Mouse (Mus musculus) heart, embryonic 13.5 days (tissue): ENCODE results near the gene Plb1. TPM values are rescaled to one million over a fixed set of nuclear protein-coding genes. Genes with fewer than 3 reads are reported as not detected.

Experiments
- ATAC-seq: fragments of 200-750 bp; cut with Nextera tagmentation; 2 replicates; pipeline ENCODE4 v1.8.0; 2017; ENCODE audit warnings: moderate TSS enrichment; ENCODE audit not compliant: insufficient number of reproducible peaks, low FRiP score, low TSS enrichment; ENCODE audit errors: extremely low read depth
- H3K27ac ChIP-seq: fragments of 300-500 bp; sonication (generic); replicated peaks from 2 replicates; pipeline ENCODE4 v1.5.1; 2015; ENCODE audit warnings: moderate library complexity, mild to moderate bottlenecking, inconsistent platforms
- H3K27me3 ChIP-seq: fragments of 300-500 bp; sonication (generic); replicated peaks from 2 replicates; pipeline ENCODE4 v1.6.1; 2015; ENCODE audit warnings: mild to moderate bottlenecking, inconsistent platforms
- H3K36me3 ChIP-seq: fragments of 300-500 bp; sonication (generic); 2 replicates; pipeline ENCODE4 v1.6.1; 2015; ENCODE audit warnings: mild to moderate bottlenecking, inconsistent platforms
- H3K4me1 ChIP-seq: fragments of 300-500 bp; sonication (generic); 2 replicates; pipeline ENCODE4 v1.6.1; 2015; ENCODE audit warnings: inconsistent platforms
- H3K4me2 ChIP-seq: fragments of 300-500 bp; sonication (generic); 2 replicates; pipeline ENCODE4 v1.6.1; 2015; ENCODE audit warnings: inconsistent platforms, mild to moderate bottlenecking, moderate library complexity
- H3K4me3 ChIP-seq: fragments of 300-500 bp; sonication (generic); 2 replicates; pipeline ENCODE4 v1.5.1; 2015; ENCODE audit warnings: moderate library complexity, mild to moderate bottlenecking, inconsistent platforms
- H3K9ac ChIP-seq: fragments of 300-500 bp; sonication (generic); 2 replicates; pipeline ENCODE4 v1.6.1; 2015; ENCODE audit warnings: inconsistent platforms, mild to moderate bottlenecking, moderate library complexity
- H3K9me3 ChIP-seq: fragments of 300-500 bp; sonication (generic); 2 replicates; pipeline ENCODE4 v1.6.1; 2016; ENCODE audit warnings: inconsistent platforms
- WGBS: fragments of 180-500 bp; shearing (Covaris S2); methylation state at CpG from one replicate; pipeline ENCODE4 v1.1.7; 2015; ENCODE audit warnings: mixed read lengths; 5-methylcytosine and 5-hydroxymethylcytosine counted together
- polyA plus RNA-seq: library from polyadenylated mRNA; unstranded; fragments of >200 nt; fragmentation: Nextera tagmentation; extraction: Ambion mirVana; gene quantifications from 2 replicates; pipeline ENCODE4 v1.2.1, GENCODE M21; 2015

Gene Plb1
- polyA plus RNA-seq, 1 experiment from 2014 or later, result 1.8 TPM

GRCm38 (mm10) chr5:32260751-32261150 is 28.2 kb downstream of the Plb1 start:
- no peak overlapping the region for H3K4me2 ChIP-seq
- H3K27ac ChIP-seq, result no peak overlapping the region
- H3K9me3 ChIP-seq, result no peaks in the 10 kb centered on the region
- H3K27me3 ChIP-seq, result no peaks in the 10 kb centered on the region
- ATAC-seq, result no peak
- H3K4me3 ChIP-seq, result no peak overlapping the region
- H3K36me3 ChIP-seq, result no peaks in the 10 kb centered on the region
- 67% methylated on average over 5 of the region's 5 CpGs for WGBS
- H3K4me1 ChIP-seq, result no peaks in the 10 kb centered on the region
- H3K9ac ChIP-seq, result no peak overlapping the region

GRCm38 (mm10) chr5:32261251-32261650 is 28.7 kb downstream of the Plb1 start:
- 79% methylated on average over 3 of the region's 3 CpGs for WGBS
- no peak overlapping the region for H3K4me2 ChIP-seq
- no peak overlapping the region for H3K4me3 ChIP-seq
- H3K36me3 ChIP-seq, result no peaks in the 10 kb centered on the region
- no peak overlapping the region for H3K9ac ChIP-seq
- no peak for ATAC-seq
- no peaks in the 10 kb centered on the region for H3K9me3 ChIP-seq
- no peaks in the 10 kb centered on the region for H3K27me3 ChIP-seq
- no peaks in the 10 kb centered on the region for H3K4me1 ChIP-seq
- no peak overlapping the region for H3K27ac ChIP-seq

GRCm38 (mm10) chr5:32262534-32262933 is 30.0 kb downstream of the Plb1 start:
- peaks cover under 1% of the 10 kb centered on the region; the same call in 1 of the 2 replicates for H3K9me3 ChIP-seq
- no peaks in the 10 kb centered on the region for H3K36me3 ChIP-seq
- WGBS, result 71% methylated on average over 4 of the region's 4 CpGs
- no peak overlapping the region for H3K4me3 ChIP-seq
- ATAC-seq, result no peak
- no peaks in the 10 kb centered on the region for H3K27me3 ChIP-seq
- no peak overlapping the region for H3K9ac ChIP-seq
- H3K4me2 ChIP-seq, result no peak overlapping the region
- no peaks in the 10 kb centered on the region for H3K4me1 ChIP-seq
- no peak overlapping the region for H3K27ac ChIP-seq

- no peak for ATAC-seq
- H3K27me3 ChIP-seq, result no peaks in the 10 kb centered on the region
- H3K27ac ChIP-seq, result peak overlapping the region; percentile 76
- peak overlapping the region; percentile 47; the same call in 1 of the 2 replicates for H3K9ac ChIP-seq
- no peak overlapping the region for H3K4me3 ChIP-seq
- H3K4me2 ChIP-seq, result peak overlapping the region; percentile 40
- no peaks in the 10 kb centered on the region for H3K36me3 ChIP-seq
- peaks cover 4% of the 10 kb centered on the region; the same call in 1 of the 2 replicates for H3K9me3 ChIP-seq
- 19% methylated on average over 7 of the region's 7 CpGs for WGBS
- H3K4me1 ChIP-seq, result peaks cover 28% of the 10 kb centered on the region
These were observed 40.0 kb downstream of the Plb1 start for GRCm38 (mm10) chr5:32272502-32272901.

- Histone ChIP-seq H3K9me3 (no peaks in the 10 kb centered on the region), H3K9ac (no peak overlapping the region), H3K36me3 (no peaks in the 10 kb centered on the region), H3K27ac (no peak overlapping the region), H3K4me3 (no peak overlapping the region), H3K4me1 (peaks cover 11% of the 10 kb centered on the region), H3K27me3 (no peaks in the 10 kb centered on the region), H3K4me2 (no peak overlapping the region)
- ATAC-seq, result no peak
- WGBS, result 51% methylated on average over 5 of the region's 5 CpGs
These were observed 45.6 kb downstream of the Plb1 start for GRCm38 (mm10) chr5:32278000-32278694.

- Histone ChIP-seq H3K4me3 (no peak overlapping the region), H3K9ac (no peak overlapping the region), H3K27me3 (no peaks in the 10 kb centered on the region; the same call in 1 of the 2 replicates), H3K27ac (no peak overlapping the region), H3K4me2 (no peak overlapping the region), H3K4me1 (peaks cover 7% of the 10 kb centered on the region), H3K9me3 (no peaks in the 10 kb centered on the region), H3K36me3 (no peaks in the 10 kb centered on the region)
- 44% methylated on average over 3 of the region's 3 CpGs for WGBS
- ATAC-seq, result no peak
These were observed 47.6 kb downstream of the Plb1 start for GRCm38 (mm10) chr5:32280066-32280465.

GRCm38 (mm10) chr5:32282345-32282744 is 49.8 kb downstream of the Plb1 start:
- Histone ChIP-seq H3K27ac (no peak overlapping the region), H3K9me3 (no peaks in the 10 kb centered on the region), H3K36me3 (no peaks in the 10 kb centered on the region), H3K27me3 (no peaks in the 10 kb centered on the region; the same call in 1 of the 2 replicates), H3K4me2 (no peak overlapping the region), H3K4me1 (peaks cover 7% of the 10 kb centered on the region), H3K9ac (no peak overlapping the region), H3K4me3 (no peak overlapping the region)
- 60% methylated on average over 4 of the region's 4 CpGs for WGBS
- no peak for ATAC-seq

GRCm38 (mm10) chr5:32283457-32283856 is 50.9 kb downstream of the Plb1 start:
- WGBS, result 59% methylated on average over 2 of the region's 2 CpGs
- H3K9ac ChIP-seq, result no peak overlapping the region
- H3K36me3 ChIP-seq, result no peaks in the 10 kb centered on the region
- H3K4me3 ChIP-seq, result no peak overlapping the region
- no peak overlapping the region for H3K4me2 ChIP-seq
- no peak overlapping the region for H3K27ac ChIP-seq
- peaks cover 7% of the 10 kb centered on the region for H3K4me1 ChIP-seq
- ATAC-seq, result no peak
- no peaks in the 10 kb centered on the region for H3K9me3 ChIP-seq
- H3K27me3 ChIP-seq, result no peaks in the 10 kb centered on the region; the same call in 1 of the 2 replicates

- H3K4me2 ChIP-seq, result no peak overlapping the region
- no peaks in the 10 kb centered on the region; the same call in 1 of the 2 replicates for H3K27me3 ChIP-seq
- H3K9ac ChIP-seq, result no peak overlapping the region
- no peaks in the 10 kb centered on the region for H3K9me3 ChIP-seq
- H3K27ac ChIP-seq, result no peak overlapping the region
- H3K36me3 ChIP-seq, result no peaks in the 10 kb centered on the region
- H3K4me1 ChIP-seq, result no peaks in the 10 kb centered on the region
- 76% methylated on average over 4 of the region's 4 CpGs for WGBS
- no peak for ATAC-seq
- no peak overlapping the region for H3K4me3 ChIP-seq
These were observed 53.8 kb downstream of the Plb1 start for GRCm38 (mm10) chr5:32286315-32286714.

GRCm38 (mm10) chr5:32288021-32288420 is 55.5 kb downstream of the Plb1 start:
- Histone ChIP-seq H3K27ac (no peak overlapping the region), H3K4me1 (no peaks in the 10 kb centered on the region), H3K27me3 (no peaks in the 10 kb centered on the region; the same call in 1 of the 2 replicates), H3K4me2 (no peak overlapping the region), H3K9me3 (no peaks in the 10 kb centered on the region), H3K9ac (no peak overlapping the region), H3K4me3 (no peak overlapping the region), H3K36me3 (no peaks in the 10 kb centered on the region)
- ATAC-seq, result no peak

GRCm38 (mm10) chr5:32291316-32291715 is 58.8 kb downstream of the Plb1 start:
- Histone ChIP-seq H3K9ac (no peak overlapping the region), H3K9me3 (no peaks in the 10 kb centered on the region), H3K4me2 (no peak overlapping the region), H3K27ac (no peak overlapping the region), H3K4me3 (no peak overlapping the region), H3K4me1 (no peaks in the 10 kb centered on the region), H3K36me3 (no peaks in the 10 kb centered on the region), H3K27me3 (no peaks in the 10 kb centered on the region)
- ATAC-seq, result no peak
- 43% methylated on average over 2 of the region's 2 CpGs for WGBS
